Mouse (Mus musculus) liver, embryonic 11.5 days (tissue): Measurements from ENCODE around the gene Sec11a. TPM values are rescaled to one million over a fixed set of nuclear protein-coding genes. Genes with fewer than 3 reads are reported as not detected.
"Not testable (repeated sequence)": the region's sequence is repeated elsewhere in the genome, so short reads cannot be mapped to it uniquely, and the experiment has no call there.

Experiments
- ATAC-seq: fragments of 200-750 bp; cut with Nextera tagmentation; replicated peaks from 2 replicates; pipeline ENCODE4 v1.8.0; 2017; ENCODE audit warnings: moderate number of reproducible peaks, mild to moderate bottlenecking, moderate TSS enrichment, moderate library complexity; ENCODE audit not compliant: low FRiP score
- DNase-seq: peaks from one replicate; pipeline ENCODE4 v3.0.0-alpha.2; 2017; ENCODE audit warnings: low spot score
- H3K27ac ChIP-seq: fragments of 300-500 bp; sonication (generic); 2 replicates; pipeline ENCODE4 v1.5.1; 2014; ENCODE audit warnings: mild to moderate bottlenecking, low read depth, low read length, control low read depth
- H3K27me3 ChIP-seq: fragments of 300-500 bp; sonication (generic); replicated peaks from 2 replicates; pipeline ENCODE4 v1.6.1; 2014; ENCODE audit warnings: low read length, mixed read lengths; ENCODE audit not compliant: control insufficient read depth, insufficient read depth
- H3K36me3 ChIP-seq: fragments of 300-500 bp; sonication (generic); 2 replicates; pipeline ENCODE4 v1.6.1; 2014; ENCODE audit warnings: mild to moderate bottlenecking, low read length, moderate library complexity, mixed read lengths; ENCODE audit not compliant: control insufficient read depth, insufficient read depth
- H3K4me1 ChIP-seq: fragments of 300-500 bp; sonication (generic); replicated peaks from 2 replicates; pipeline ENCODE4 v1.6.1; 2014; ENCODE audit warnings: low read length, mixed read lengths; ENCODE audit not compliant: control insufficient read depth, insufficient read depth
- H3K4me2 ChIP-seq: fragments of 300-500 bp; sonication (generic); 2 replicates; pipeline ENCODE4 v1.6.1; 2014; ENCODE audit warnings: mild to moderate bottlenecking, control low read depth, moderate library complexity
- H3K4me3 ChIP-seq: fragments of 300-500 bp; sonication (generic); 2 replicates; pipeline ENCODE4 v1.5.1; 2014; ENCODE audit warnings: low read depth, low read length, control low read depth
- H3K9ac ChIP-seq: fragments of 300-500 bp; sonication (generic); 2 replicates; pipeline ENCODE4 v1.6.1; 2014; ENCODE audit warnings: low read depth, low read length, control low read depth
- H3K9me3 ChIP-seq: fragments of 300-500 bp; sonication (generic); 2 replicates; pipeline ENCODE4 v1.6.1; 2016; ENCODE audit warnings: low read length, inconsistent platforms, mixed read lengths; ENCODE audit not compliant: control insufficient read depth
- WGBS: fragments of 180-500 bp; shearing (Covaris S2); extraction: QIAGEN DNeasy Blood & Tissue Kit; methylation state at CpG from one replicate; pipeline ENCODE4 v1.1.7; 2014; 5-methylcytosine and 5-hydroxymethylcytosine counted together
- polyA plus RNA-seq: library from polyadenylated mRNA; unstranded; fragments of >200 nt; fragmentation: Nextera tagmentation; extraction: Ambion mirVana; gene quantifications from 2 replicates; pipeline ENCODE4 v1.2.1, GENCODE M21; 2014

The Sec11a gene
- polyA plus RNA-seq, 1 experiment from 2014 or later: 180 TPM

GRCm38 (mm10) chr7:80937304-80937666 is 10.3 kb downstream of the Sec11a start:
- H3K4me1 ChIP-seq, H3K4me3 ChIP-seq, H3K27ac ChIP-seq, H3K9me3 ChIP-seq, H3K27me3 ChIP-seq, H3K9ac ChIP-seq, DNase-seq, ATAC-seq, H3K4me2 ChIP-seq: not testable (repeated sequence)
- peaks cover 13% of the 10 kb centered on the region; the same call in 1 of the 2 replicates for H3K36me3 ChIP-seq

- DNase-seq, H3K27me3 ChIP-seq, H3K4me1 ChIP-seq, H3K9ac ChIP-seq, H3K4me2 ChIP-seq, H3K9me3 ChIP-seq, H3K4me3 ChIP-seq, H3K27ac ChIP-seq, ATAC-seq: not testable (repeated sequence)
- H3K36me3 ChIP-seq: peaks cover 17% of the 10 kb centered on the region; the same call in 1 of the 2 replicates
- 61% methylated on average over 7 of the region's 7 CpGs for WGBS
Measured at GRCm38 (mm10) chr7:80936617-80937303, 10.8 kb downstream of the Sec11a start.

DNA sequence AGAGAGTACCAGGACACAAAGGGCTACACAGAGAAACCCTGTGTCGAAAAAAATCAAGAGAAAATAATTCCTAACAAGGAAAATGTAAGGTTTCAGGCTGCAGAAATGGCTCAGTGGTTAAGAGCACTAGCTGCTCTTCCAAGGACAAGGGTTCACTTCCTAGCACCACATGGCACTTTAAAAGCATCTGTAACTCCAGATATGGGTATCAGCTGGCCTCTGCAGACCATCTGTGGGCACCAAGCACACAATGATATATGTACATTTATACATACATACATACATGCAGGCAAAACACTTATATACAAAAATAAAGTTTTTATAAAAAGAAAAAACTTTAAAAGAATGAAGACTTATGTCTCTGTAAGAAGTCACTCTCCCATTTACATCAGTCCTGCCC is 11.7 kb downstream of the Sec11a start:
- Histone ChIP-seq H3K4me3 (no peak overlapping the region), H3K27me3 (no peaks in the 10 kb centered on the region), H3K36me3 (peaks cover 23% of the 10 kb centered on the region; the same call in 1 of the 2 replicates), H3K27ac (no peak overlapping the region), H3K9me3 (no peaks in the 10 kb centered on the region), H3K4me2 (no peak overlapping the region), H3K9ac (no peak overlapping the region), H3K4me1 (0 out of 2 replicates have a peak, but pooled peaks cover 3% of the 10 kb centered on the region)
- ATAC-seq (0 out of 2 replicates have a peak, but pooled peaks have one; percentile 47), DNase-seq (no peak)
- WGBS: 91% methylated on average over 1 of the region's 1 CpGs

GRCm38 (mm10) chr7:80932777-80933176 is 14.8 kb downstream of the Sec11a start:
- H3K4me1 ChIP-seq: 0 out of 2 replicates have a peak, but pooled peaks cover 3% of the 10 kb centered on the region
- no peak for ATAC-seq
- no peaks in the 10 kb centered on the region for H3K9me3 ChIP-seq
- 76% methylated on average over 1 of the region's 1 CpGs for WGBS
- no peak for DNase-seq
- H3K4me2 ChIP-seq: no peak overlapping the region
- no peaks in the 10 kb centered on the region for H3K27me3 ChIP-seq
- no peak overlapping the region for H3K4me3 ChIP-seq
- H3K9ac ChIP-seq: no peak overlapping the region
- no peak overlapping the region for H3K27ac ChIP-seq
- H3K36me3 ChIP-seq: peaks cover 24% of the 10 kb centered on the region; the same call in 1 of the 2 replicates

DNA sequence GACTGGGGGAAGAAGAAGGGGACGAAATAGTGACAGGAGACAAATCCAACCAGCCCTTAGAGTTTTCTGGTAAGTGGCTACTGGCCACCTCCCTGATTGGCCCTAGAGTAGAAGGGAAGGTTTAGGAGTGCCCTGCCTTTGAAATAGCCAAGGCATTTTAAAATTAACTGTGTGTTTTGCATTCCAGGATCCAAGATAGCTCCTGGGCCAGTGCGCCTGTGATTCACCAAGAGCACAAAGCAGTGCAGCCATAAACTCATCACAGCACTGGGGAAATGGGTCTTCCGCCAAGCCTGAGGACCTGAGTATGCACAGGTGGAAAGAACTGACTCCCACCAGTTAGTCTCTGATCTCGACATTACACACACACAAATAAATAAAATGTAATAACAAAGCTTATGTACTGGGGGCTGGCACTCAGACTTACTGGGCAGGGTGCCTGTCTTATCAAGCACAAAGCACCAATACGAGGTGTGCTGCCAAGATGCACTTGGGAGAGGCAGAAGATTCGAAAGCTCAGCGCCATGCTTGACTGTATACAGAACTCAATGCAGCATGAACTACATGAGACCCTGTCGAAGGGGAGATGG is 15.9 kb downstream of the Sec11a start:
- Histone ChIP-seq H3K27ac (no peak overlapping the region), H3K9ac (no peak overlapping the region), H3K27me3 (no peaks in the 10 kb centered on the region), H3K4me1 (0 out of 2 replicates have a peak, but pooled peaks cover 3% of the 10 kb centered on the region), H3K9me3 (no peaks in the 10 kb centered on the region), H3K4me2 (no peak overlapping the region), H3K4me3 (no peak overlapping the region), H3K36me3 (peaks cover 25% of the 10 kb centered on the region; the same call in 1 of the 2 replicates)
- ATAC-seq (no peak), DNase-seq (no peak)
- 89% methylated on average over 8 of the region's 8 CpGs for whole genome bisulfite sequencing

DNA sequence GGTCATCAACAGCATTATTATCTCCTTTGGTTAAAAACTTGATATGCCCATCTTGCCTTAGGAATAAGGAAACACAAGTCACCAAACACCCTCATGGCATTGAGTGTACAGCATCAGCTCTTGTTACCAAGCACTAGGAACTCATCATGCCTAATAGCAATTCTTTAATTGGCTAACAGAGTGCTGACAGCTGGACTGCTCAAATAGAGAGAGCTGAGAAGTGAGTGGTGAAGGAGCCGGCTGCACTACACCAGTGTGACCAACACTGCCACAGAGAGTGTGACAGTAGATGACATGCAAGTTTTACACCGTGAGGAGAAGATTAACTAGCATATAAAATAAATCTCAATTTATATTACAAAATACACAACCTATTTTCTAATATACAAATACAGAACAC is 24.4 kb downstream of the Sec11a start:
- no peak for DNase-seq
- Histone ChIP-seq H3K4me2 (no peak overlapping the region), H3K27me3 (no peaks in the 10 kb centered on the region), H3K36me3 (peaks cover 20% of the 10 kb centered on the region), H3K9ac (no peak overlapping the region), H3K9me3 (no peaks in the 10 kb centered on the region), H3K27ac (no peak overlapping the region), H3K4me3 (no peak overlapping the region), H3K4me1 (no peaks in the 10 kb centered on the region)
- ATAC-seq: no peak
- WGBS: 93% methylated on average over 2 of the region's 2 CpGs

DNA sequence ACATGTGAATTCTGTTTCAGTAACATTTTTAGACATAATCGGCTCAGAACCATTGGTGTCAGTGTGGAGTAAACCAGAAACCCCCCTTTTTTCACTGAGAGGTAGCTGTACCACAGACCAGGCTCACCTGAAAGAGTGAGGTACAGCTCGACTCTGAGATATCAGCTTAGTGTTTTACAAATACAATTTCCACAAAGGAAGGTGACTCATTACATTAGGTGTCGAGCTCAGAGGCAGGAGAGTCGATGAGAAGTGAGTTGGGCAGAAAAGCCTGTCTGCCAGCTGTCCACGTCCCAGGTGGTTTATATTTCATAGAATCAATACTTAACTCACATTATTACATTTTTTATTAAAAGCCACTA is 28.0 kb downstream of the Sec11a start:
- WGBS: 83% methylated on average over 5 of the region's 5 CpGs
- no peaks in the 10 kb centered on the region for H3K4me1 ChIP-seq
- no peak overlapping the region for H3K27ac ChIP-seq
- H3K36me3 ChIP-seq: peaks cover 29% of the 10 kb centered on the region
- no peak overlapping the region for H3K9ac ChIP-seq
- no peaks in the 10 kb centered on the region for H3K27me3 ChIP-seq
- H3K4me2 ChIP-seq: no peak overlapping the region
- H3K9me3 ChIP-seq: no peaks in the 10 kb centered on the region
- no peak overlapping the region for H3K4me3 ChIP-seq
- ATAC-seq: no peak
- no peak for DNase-seq

DNA sequence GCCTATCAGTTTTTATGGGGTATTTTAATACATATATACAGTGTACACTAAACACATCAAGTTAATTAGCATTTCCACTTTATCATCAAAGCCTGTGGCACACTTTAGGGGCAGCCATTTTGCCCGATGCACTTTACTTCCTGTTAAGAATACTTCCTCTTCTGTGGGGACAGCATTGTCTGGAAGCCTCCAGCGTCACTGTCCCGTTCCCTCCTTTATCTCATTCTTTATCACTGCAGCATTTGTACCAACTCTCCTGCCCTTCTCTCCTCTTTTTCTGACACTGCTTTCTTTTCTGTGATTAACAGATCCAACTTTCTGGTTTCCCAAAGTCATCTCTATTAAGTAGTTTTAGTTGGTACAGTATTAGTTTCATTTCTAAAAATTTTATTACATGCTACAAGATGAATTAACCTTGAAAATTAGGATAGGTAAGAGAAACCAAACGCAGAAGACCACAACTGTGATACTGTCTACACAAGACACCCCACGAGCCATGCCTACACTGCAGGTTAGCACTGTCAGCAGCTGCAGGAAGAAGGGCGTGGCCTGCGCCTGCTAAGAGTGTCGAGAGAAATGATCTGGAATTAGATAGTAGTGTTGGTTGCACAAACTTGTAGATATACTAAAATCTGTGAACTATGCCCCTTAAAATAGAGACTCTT is 28.5 kb downstream of the Sec11a start:
- Histone ChIP-seq H3K4me3 (no peak overlapping the region), H3K9ac (no peak overlapping the region), H3K27me3 (no peaks in the 10 kb centered on the region), H3K4me2 (0 out of 2 replicates have a peak overlapping the region, but pooled peaks have one; percentile 4), H3K4me1 (no peaks in the 10 kb centered on the region), H3K27ac (no peak overlapping the region), H3K36me3 (peaks cover 31% of the 10 kb centered on the region), H3K9me3 (no peaks in the 10 kb centered on the region)
- ATAC-seq (no peak), DNase-seq (no peak)
- 46% methylated on average over 8 of the region's 8 CpGs for WGBS
